Mouse (Mus musculus): ENCODE data around the gene Grb7.

- TF ChIP-seq POLR2A (IDR thresholded peaks at IDR 0.05; ENCODE audit: control insufficient read depth, low read depth, low read length), result no peak
- no peak for TF ChIP-seq CTCF (IDR thresholded peaks at IDR 0.05; ENCODE audit: control insufficient read depth, insufficient read depth, insufficient replicate concordance, low read depth, low read length)
Observed at GRCm38 (mm10) chr11:98406621-98407020, 39.6 kb upstream of the Grb7 start.
